In the genomic region with DNA sequence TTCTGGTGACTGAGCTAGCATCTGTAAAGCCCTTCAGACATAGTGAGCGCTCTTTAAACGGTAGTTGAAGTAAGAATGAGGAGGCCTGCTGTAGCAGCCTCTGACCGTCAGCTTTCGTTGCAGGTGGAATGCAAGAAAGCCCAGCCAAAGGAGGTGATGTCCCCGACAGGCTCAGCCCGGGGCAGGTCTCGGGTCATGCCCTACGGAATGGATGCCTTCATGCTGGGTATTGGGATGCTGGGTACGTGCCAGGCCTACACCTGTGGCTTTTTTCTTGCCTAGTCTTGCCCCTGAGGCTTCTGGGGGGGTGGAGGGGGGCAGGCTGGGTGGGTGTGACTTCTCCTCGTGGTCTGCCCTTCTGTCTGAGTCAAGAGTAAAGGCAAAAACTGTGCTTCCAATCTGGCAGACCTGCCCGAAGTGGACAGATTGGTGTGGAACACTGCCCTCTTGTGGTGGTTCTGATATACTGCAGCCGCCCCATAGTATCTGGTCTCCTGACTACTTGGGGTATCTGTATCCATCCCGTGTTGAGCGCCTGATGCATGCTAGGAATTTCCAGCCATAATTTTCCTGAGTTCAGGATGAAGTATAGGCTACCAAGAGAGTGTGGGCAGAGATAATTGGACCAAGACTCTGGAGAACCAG, we compare ENCODE assay signal across 8 mouse cellular contexts. TPM values are rescaled to one million over a fixed set of nuclear protein-coding genes. Genes with fewer than 3 reads are reported as not detected.
DNase-seq lines count a peak whose midpoint lies in the region; ATAC-seq and TF ChIP-seq lines count a peak whose summit lies in the region.

No protein-coding gene starts in this region.

- 45% methylated on average over 14 of the region's 14 CpGs for WGBS in forebrain, embryonic 10.5 days

- no peak overlapping the region for H3K9ac ChIP-seq in ES-Bruce4 (ENCODE audit: low read depth, poor library complexity, severe bottlenecking)

- peak; percentile 87 for DNase-seq in brain, adult 2 months (ENCODE audit: low read depth, low spot score)
- peak; percentile 82 for DNase-seq in forebrain, embryonic 10.5 days (ENCODE audit: extremely low spot score, low spot score)
- DNase-seq in layer of hippocampus, adult 9-11 months: peak; percentile 74
- DNase-seq in lung, postnatal 36 days: peak; percentile 83
- DNase-seq in right cerebral cortex, adult 2 months (ENCODE audit: low spot score in 2 of 2): peak; percentile 84 to 86
- DNase-seq in urinary bladder, postnatal 10 days (ENCODE audit: low spot score): peak; percentile 39

- H3K27ac ChIP-seq in ES-Bruce4 (ENCODE audit: insufficient read depth, low read length): no peak overlapping the region
- H3K27ac ChIP-seq in forebrain, embryonic 10.5 days: peak overlapping the region; percentile 100

- H3K4me1 ChIP-seq in ES-Bruce4 (ENCODE audit: control insufficient read depth, insufficient read depth, low read length): peaks cover 18% of the 10 kb centered on the region
- H3K4me1 ChIP-seq in forebrain, embryonic 10.5 days: peaks cover 54% of the 10 kb centered on the region

- ATAC-seq in hematopoietic stem cell, adult 5-6 weeks (replicated peaks in 1 of 2; ENCODE audit: insufficient read depth in 1 of 2, low FRiP score in 2 of 2, low TSS enrichment in 1 of 2, low read depth in 1 of 2, poor library complexity in 2 of 2, severe bottlenecking in 2 of 2): peak; percentile 64 to 79

- no peak overlapping the region for H3K4me3 ChIP-seq in ES-Bruce4 (ENCODE audit: low read depth, low read length)
- peak overlapping the region; percentile 13; the same call in 1 of the 2 replicates for H3K4me3 ChIP-seq in forebrain, embryonic 10.5 days

- TF ChIP-seq CTCF in ES-Bruce4 (IDR thresholded peaks at IDR 0.05; ENCODE audit: low read depth, low read length): peak; percentile 87

- H3K27me3 ChIP-seq in ES-Bruce4 (ENCODE audit: control insufficient read depth, insufficient read depth, low read length, poor library complexity, severe bottlenecking): no peaks in the 10 kb centered on the region
- no peaks in the 10 kb centered on the region for H3K27me3 ChIP-seq in forebrain, embryonic 10.5 days (ENCODE audit: poor library complexity, severe bottlenecking)

- H3K9me3 ChIP-seq in ES-Bruce4 (replicated peaks; ENCODE audit: control insufficient read depth, insufficient read depth, low read length, poor library complexity, severe bottlenecking): no peaks in the 10 kb centered on the region
- H3K9me3 ChIP-seq in forebrain, embryonic 10.5 days: no peaks in the 10 kb centered on the region

- no peak for TF ChIP-seq POLR2A in ES-Bruce4 (IDR thresholded peaks at IDR 0.05; ENCODE audit: insufficient read depth, low read length)

- no peaks in the 10 kb centered on the region for H3K36me3 ChIP-seq in ES-Bruce4 (ENCODE audit: control insufficient read depth, insufficient read depth, low read length, poor library complexity, severe bottlenecking)
- peaks cover 98% of the 10 kb centered on the region for H3K36me3 ChIP-seq in forebrain, embryonic 10.5 days (replicated peaks)

- TF ChIP-seq EP300 in ES-Bruce4 (IDR thresholded peaks at IDR 0.05; ENCODE audit: insufficient read depth, low read depth, low read length): no peak

RNA-seq across cellular contexts. Expression of a gene that starts 11.9 kb away (rescaled TPM):
- 48.7 and 49.2 TPM in 2 replicates for polyA plus RNA-seq in ES-Bruce4 (2011; ENCODE audit: insufficient read depth, insufficient read length, low read depth, missing spikeins)
- polyA plus RNA-seq in forebrain, embryonic 10.5 days (2016; fragmentation: Nextera tagmentation; extraction: Ambion mirVana): 142 and 158 TPM in 2 replicates
- not detected in 2 replicates for total RNA-seq in hematopoietic stem cell, adult 5-6 weeks (2017)

RNA-seq across cellular contexts. Expression of a gene that starts 24.7 kb away (rescaled TPM):
- polyA plus RNA-seq in ES-Bruce4 (2011; ENCODE audit: insufficient read depth, insufficient read length, low read depth, missing spikeins): 55.4 and 63.2 TPM in 2 replicates
- polyA plus RNA-seq in forebrain, embryonic 10.5 days (2016; fragmentation: Nextera tagmentation; extraction: Ambion mirVana): not detected in 2 replicates
- total RNA-seq in hematopoietic stem cell, adult 5-6 weeks (2017): not detected in 2 replicates

RNA-seq across cellular contexts. Expression of a gene that starts 43.2 kb away (rescaled TPM):
- polyA plus RNA-seq in ES-Bruce4 (2011; ENCODE audit: insufficient read depth, insufficient read length, low read depth, missing spikeins): 22.2 and 28.3 TPM in 2 replicates
- polyA plus RNA-seq in forebrain, embryonic 10.5 days (2016; fragmentation: Nextera tagmentation; extraction: Ambion mirVana): 13.1 and 13.9 TPM in 2 replicates
- 6.0 and 10.4 TPM in 2 replicates for total RNA-seq in hematopoietic stem cell, adult 5-6 weeks (2017)

Comparison
In these comparisons a context has a peak if more than half of its experiments do, and no peak if none do; other contexts are left out.
1. RNA of a gene that starts 24.7 kb away (polyA plus RNA-seq): 55.4 to 63.2 TPM in ES-Bruce4; not detected in forebrain, embryonic 10.5 days; every median in the first group is over 10 times any median in the second.
2. Peak in every context shown above with its lines, with median percentiles within 50 percentile points of each other: DNase-seq.